Mouse (Mus musculus) spleen, postnatal 10 days (tissue): ENCODE measurements at regions not wholly inside any gene's neighbourhood (a gene's known extent, or its start where the extent isn't known, plus 50 kb on each side); places are given as distances from the start of the nearest gene placed in this dataset.

Source experiments
- DNase-seq, 2 experiments: peaks; one replicate each; pipeline ENCODE4 v3.0.0; 2021 to 2022; ENCODE audit warnings: low spot score in 2 of 2

GRCm38 (mm10) chr1:137330634-137331033 lies 370.4 kb upstream of the Nr5a2 start:
- DNase-seq = peak in 1 of 2 experiments; percentile 49

DNA sequence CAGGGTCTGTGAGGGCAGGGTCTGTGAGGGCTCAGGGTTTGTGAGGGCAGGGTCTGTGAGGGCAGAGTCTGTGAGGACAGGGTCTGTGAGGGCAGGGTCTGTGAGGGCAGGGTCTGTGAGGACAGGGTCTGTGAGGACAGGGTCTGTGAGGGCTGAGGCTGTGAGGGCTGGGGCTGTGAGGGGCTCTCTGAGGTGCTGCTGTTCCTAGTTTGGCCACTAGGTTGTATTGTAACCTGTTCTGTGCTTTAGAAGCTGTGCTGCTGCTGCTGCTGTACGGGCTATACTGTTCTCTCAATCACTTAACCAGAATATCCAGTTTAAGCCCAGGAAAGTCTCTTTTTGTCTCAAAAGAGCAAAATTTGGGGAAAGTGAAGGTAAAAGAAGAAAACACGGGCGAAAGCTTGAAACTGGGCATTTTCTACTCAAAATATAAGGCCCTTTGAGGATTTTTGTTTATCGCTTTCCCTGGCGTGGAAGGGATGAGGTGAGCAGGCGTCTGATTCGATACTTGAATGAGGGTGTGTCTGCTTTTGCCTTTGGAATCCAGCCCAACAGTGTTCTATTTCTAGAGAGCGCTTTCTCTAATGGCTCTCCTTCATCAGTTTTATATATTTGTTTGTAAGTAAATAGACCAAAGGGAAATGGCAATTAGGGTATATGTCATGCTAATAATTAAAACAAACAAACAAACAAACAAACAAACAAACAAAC lies 363.8 kb upstream of the Nr5a2 start:
- peak in 1 of 2 experiments; percentile 38 for DNase-seq

DNA sequence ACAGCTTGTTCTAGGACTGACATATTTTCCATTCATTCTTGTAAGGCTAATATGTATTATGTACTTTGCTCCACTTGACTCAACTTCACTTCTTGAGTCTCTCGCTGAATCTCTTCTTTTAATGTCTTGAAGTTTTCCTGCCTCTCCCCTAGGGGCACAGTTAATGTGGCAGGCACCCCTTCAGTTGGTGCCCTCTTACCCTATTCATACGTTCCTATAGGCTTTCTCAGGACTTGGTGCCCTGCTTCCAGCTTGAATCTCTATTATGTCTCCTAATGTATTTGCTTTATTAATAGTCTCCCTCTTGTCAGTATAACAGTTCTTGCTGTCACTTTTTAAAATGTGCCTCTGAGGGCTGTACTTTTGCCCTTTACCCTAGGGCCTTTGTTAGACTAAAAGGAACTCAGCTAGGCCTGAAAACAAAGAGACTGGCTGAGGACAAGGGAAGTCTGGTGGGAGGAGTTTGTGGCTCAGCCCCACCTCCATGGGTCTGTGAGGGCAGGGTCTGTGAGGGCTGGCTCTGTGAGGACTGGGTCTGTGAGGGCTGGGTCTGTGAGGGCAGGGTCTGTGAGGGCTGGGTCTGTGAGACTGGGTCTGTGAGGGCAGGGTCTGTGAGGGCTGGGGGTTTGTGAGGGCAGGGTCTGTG lies 362.9 kb upstream of the Nr5a2 start:
- DNase-seq = no peak

GRCm38 (mm10) chr1:137302757-137303422 lies 342.6 kb upstream of the Nr5a2 start:
- DNase-seq = no peak

DNA sequence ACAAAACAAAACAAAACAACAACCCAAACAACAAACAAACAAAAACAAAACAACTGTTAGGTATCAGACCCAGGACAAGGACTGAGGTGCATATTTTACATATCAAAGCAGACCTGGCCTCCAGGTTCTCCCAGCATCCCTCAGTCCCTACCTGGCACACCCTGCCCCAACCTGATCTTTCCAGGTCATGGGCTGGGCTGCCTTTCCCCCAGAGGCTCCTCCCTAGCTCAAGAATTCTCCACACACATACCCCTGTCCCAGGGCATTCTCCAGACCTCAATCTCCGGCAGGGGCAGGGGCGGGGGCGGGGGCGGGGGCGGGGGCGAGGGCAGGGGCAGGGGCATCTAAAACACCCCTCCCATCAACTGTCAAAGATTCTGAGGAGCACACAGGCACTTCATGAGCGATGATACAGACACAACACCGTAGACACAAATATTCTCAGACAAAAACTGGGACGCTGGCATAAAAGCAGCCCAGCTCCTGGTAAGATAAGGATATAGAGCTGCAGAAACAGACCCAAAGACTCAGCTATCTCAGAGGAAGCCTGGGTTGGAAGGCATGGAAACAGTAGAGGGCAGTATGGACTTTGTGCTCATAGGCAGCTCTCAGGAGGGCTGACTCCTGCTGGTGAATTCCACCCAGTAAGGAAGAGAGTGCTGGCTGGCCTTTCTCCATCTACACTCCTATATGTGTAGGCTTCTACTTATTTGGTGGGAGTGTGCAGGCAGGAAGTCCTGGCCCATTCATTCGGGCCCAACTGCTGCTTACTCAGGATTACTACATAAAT lies 337.7 kb upstream of the Nr5a2 start:
- no peak for DNase-seq

DNA sequence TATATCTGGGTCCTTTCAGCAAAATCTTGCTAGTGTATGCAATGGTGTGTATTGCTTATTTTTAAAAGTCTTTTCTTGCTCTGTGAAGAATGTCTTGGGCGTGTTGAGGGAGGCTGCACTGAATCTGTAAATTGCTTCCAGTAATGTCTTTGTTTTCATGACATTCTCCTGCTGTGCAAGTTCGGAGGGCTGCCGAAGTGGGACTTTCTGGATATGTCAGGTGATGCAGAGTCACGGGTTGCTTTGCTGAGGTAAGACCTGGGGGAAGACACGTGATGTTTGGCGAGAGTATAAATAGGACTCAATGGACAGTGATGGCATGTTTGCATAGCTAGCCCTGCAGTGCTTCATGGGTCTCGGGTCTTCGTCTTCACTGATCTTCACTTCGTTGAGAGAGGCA lies 329.2 kb upstream of the Nr5a2 start:
- no peak for DNase-seq

DNA sequence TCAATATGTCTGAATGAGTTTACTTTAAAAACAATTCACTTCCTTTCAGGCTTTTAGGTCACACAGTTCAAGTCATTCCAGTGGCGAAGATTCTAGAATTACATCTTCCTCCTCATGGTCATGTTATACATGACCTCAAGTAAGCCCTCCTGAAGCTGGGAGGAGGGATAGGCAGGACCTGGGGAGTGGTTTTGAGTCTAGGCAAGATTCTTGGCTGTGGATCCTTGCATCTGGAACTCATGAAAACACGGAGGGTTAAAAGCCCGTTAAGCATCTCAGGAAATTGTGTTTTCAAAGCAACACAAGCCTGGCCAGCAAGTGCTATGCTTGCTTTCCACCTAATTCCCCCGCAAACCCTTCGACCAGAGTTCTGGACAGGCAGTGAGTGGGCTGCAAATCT lies 323.0 kb upstream of the Nr5a2 start:
- DNase-seq = no peak

DNA sequence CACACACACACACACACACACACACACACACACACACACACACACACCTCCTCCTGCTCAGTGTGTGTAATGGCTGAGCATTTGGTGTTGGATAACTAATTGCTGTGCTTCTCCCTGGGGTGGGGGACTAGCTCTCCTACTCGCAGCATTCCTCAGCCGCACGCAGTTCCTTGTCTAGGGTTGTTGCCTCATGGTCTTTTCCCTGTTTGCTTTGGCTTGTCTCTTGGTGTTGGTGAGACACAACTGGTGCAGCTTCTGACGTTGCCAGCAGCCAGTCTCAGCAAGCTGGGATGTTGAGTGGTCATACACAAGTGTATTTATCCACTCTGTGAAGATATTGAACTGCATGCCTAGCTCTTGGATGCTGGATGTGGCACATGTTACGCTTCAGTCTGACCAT lies 322.2 kb upstream of the Nr5a2 start:
- DNase-seq = no peak

DNA sequence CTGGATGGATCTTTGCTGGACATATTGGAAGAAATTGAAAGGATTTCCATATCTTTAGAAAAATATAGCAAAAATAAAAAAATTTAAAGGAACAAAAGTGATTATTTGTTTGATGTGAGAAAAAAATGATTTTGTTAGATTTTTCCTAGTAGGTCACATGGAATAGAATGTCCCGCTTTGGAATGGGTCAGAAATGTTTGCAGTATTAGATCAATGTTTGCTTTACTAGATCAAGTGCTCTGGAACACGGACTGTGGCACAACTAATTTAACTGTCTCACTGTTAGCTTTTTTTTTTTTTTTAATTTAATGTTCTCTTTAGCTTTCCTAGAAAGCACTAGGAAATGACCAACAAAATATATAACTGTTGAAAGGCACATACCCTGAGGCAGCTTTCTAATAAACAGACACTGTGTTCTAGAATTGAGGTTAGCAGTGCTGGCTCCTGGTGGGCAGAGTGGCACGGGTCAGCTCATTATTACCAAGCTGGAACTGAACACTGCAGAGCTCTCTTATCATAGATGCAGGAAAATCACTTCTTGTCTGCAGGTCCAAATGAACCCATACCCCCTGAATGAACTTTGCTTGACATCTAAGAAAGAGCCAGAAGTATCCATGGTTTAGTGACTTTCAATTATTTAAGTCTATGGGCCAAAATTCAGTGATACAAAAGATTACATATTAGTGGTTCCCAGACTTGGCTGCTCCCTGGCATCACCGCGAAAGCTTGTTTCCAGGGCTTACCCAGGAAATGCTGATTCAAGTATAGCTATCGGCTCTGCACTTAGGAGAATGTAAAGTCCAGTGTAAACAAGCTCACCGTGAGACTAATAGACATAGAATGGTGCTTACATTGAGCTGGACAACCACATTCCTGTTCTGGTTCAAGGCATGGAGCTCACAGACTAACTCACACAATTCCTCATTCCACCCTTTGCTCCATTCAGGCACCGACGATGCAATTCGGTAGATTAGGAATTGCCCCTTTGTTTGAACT lies 320.4 kb upstream of the Nr5a2 start:
- no peak for DNase-seq

DNA sequence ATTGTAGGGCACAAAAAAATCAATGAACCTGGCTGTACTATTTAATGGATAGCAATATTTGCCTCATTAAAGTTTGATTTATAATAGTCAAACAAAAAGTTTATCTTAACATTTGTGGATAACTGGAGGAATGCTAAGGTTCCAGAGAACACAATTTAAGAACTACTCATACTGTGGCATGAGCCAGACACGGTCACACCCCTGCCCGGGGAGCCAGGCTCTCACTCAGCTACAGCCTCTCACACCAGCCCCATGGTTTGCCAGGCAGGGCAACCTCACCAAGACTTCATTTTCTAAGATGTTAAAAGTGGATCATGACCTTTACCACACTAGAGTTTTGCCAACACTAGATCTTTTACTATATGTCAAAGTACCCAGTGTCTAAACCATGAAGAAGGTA lies 319.7 kb upstream of the Nr5a2 start:
- no peak for DNase-seq

DNA sequence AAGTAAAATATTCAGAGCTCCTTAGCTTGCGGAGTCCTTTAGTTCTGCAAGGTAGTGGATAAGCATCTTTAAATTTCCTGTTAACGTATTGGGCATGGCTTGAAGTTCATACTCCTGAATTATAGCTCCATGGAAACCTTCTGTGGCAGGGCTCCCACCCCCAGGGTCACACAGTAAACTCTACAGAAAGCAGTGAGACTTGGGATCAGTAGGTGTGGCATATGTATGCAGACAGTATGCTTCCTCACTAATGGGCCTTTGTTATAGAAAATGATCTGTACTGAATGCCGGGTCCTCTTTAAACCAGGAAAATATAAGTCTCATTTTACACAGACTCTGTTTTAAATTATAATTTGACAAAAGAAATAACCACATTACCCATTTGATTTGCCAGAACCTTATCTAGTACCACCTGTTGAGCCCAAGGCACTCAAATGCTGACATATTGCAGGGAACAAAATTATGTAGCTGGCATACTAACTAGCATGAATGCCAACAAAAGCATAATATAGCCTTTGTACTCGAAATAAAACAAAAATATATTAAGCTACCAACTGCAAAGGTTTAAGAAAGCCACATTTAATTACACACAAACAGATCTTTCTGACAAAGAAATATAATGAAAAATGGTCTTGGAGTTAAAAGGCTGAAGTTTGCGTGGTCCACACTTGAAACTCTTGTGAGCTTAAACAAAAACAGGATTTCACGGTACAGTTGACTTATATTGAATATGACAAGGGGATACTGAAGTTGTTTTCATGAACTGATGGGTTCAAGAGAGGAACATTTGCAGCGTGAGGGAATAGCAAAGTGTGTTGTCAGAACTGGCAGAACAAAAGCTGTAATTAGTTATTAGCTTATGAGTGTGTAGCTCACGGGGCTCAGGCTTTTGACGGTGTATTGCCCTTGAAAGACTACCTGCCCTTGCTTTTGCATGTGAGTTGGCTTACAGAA lies 310.7 kb upstream of the Nr5a2 start:
- no peak for DNase-seq

DNA sequence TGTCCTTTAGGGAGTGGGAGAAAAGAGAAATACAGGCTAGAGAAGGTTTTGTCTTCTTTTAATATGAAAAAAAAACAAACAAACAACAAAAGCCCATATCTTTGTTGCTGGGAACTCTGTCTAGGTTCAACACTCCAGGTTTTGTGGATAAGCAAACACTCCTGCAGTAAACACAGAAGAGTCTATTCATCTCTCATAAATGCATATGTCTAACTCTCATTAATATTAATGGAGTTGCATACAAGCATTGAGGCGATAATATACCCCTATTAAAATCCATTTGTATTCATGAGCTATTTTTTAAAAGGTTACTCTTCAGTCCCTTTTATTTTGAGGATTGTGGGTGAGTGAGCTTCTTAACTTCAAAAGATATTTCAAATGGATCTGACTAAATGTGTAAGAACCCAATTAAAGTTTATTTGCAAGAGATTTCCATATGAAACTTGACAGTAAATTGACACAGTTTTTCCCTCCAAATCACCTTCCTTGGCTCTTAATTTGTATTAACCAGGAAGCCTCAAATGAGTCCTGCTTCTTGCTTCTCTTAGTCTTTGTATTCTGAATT lies 302.6 kb upstream of the Nr5a2 start:
- DNase-seq = no peak

- no peak for DNase-seq
Measured at GRCm38 (mm10) chr1:137262121-137262525, 301.9 kb upstream of the Nr5a2 start.

- DNase-seq = no peak
Measured at GRCm38 (mm10) chr1:137256294-137256693, 296.0 kb upstream of the Nr5a2 start.

- no peak for DNase-seq
Measured at GRCm38 (mm10) chr1:137255041-137255440, 294.8 kb upstream of the Nr5a2 start.

GRCm38 (mm10) chr1:137254634-137255033 lies 294.4 kb upstream of the Nr5a2 start:
- no peak for DNase-seq

DNA sequence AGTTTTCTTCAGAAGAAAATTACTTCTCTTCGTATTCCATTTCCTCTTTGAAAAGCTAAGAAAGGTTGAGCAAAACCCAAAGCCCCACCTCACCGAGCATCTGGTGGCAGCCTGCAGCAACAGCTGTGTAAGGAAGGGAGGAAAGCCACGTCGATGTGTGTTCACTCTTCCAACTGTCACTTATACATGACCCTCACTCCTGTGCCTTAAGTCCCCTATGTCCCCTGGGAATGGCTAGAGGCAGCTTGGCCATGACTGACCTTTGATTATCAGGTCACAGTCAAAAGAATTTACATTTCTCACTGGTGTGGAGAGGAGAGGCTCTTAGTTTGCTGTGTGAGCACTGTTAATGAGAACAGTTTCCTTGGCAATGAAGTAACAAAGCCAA lies 266.8 kb upstream of the Nr5a2 start:
- no peak for DNase-seq

- peak in 1 of 2 experiments; percentile 42 for DNase-seq
Measured at GRCm38 (mm10) chr1:137226479-137227097, 266.3 kb upstream of the Nr5a2 start.

GRCm38 (mm10) chr1:137225418-137225817 lies 265.2 kb upstream of the Nr5a2 start:
- no peak for DNase-seq
